ENCODE assay signal across 12 mouse cellular contexts in the genomic region with DNA sequence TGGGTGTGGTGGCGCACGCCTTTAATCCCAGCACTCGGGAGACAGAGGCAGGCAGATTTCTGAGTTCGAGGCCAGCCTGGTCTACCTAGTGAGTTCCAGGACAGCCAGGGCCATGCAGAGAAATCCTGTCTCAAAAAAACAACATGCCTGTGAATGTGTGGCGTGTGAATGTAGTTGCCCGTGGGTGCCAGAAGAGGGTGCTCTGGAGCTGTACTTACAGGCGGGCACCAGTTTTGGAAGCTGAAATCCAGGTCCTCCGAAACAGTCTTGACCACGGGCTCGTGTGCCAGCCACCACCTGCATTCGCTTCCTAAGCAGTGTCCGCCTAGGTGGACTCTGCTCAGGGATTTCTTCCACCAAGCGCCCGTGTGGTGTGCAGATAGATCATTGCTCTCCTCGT. TPM values are rescaled to one million over a fixed set of nuclear protein-coding genes. Genes with fewer than 3 reads are reported as not detected.
DNase-seq lines count a peak whose midpoint lies in the region; ATAC-seq and TF ChIP-seq lines count a peak whose summit lies in the region.
"Had no signal": no experiment of that assay in that cellular context is flagged by ENCODE, and none has a peak within 500 bp of the region (broad histone marks: within the 10 kb centered on the region; RNA-seq: fewer than 3 reads in every experiment).

No protein-coding gene starts in this region.

- H3K4me1 ChIP-seq in forebrain, embryonic 11.5 days (replicated peaks; ENCODE audit: control insufficient read depth, insufficient read depth, low read length) = no peaks in the 10 kb centered on the region
- H3K4me1 ChIP-seq in forebrain, embryonic 14.5 days (ENCODE audit: control insufficient read depth, insufficient read depth, low read length) = no peaks in the 10 kb centered on the region
- H3K4me1 ChIP-seq in midbrain, embryonic 10.5 days = no peaks in the 10 kb centered on the region
- no peaks in the 10 kb centered on the region for H3K4me1 ChIP-seq in midbrain, embryonic 16.5 days (ENCODE audit: control insufficient read depth, insufficient read depth, low read length)
- H3K4me1 ChIP-seq in stomach, postnatal 0 days (replicated peaks; ENCODE audit: control insufficient read depth, insufficient read depth) = no peaks in the 10 kb centered on the region
- H3K4me1 ChIP-seq: embryonic facial prominence, embryonic 13.5 days; hindbrain, embryonic 12.5 days had no signal

- no peaks in the 10 kb centered on the region for H3K9me3 ChIP-seq in forebrain, embryonic 11.5 days (ENCODE audit: control insufficient read depth, low read length)
- no peaks in the 10 kb centered on the region for H3K9me3 ChIP-seq in forebrain, embryonic 14.5 days (replicated peaks; ENCODE audit: control insufficient read depth, low read length)
- no peaks in the 10 kb centered on the region for H3K9me3 ChIP-seq in midbrain, embryonic 10.5 days (replicated peaks)
- H3K9me3 ChIP-seq in midbrain, embryonic 16.5 days (replicated peaks; ENCODE audit: control insufficient read depth, low read length, poor library complexity, severe bottlenecking) = no peaks in the 10 kb centered on the region
- H3K9me3 ChIP-seq in stomach, postnatal 0 days (ENCODE audit: control insufficient read depth, low read length) = no peaks in the 10 kb centered on the region
- H3K9me3 ChIP-seq: embryonic facial prominence, embryonic 13.5 days; hindbrain, embryonic 12.5 days had no signal

- H3K4me2 ChIP-seq in forebrain, embryonic 11.5 days (ENCODE audit: low read depth, low read length, severe bottlenecking) = no peak overlapping the region
- no peak overlapping the region for H3K4me2 ChIP-seq in forebrain, embryonic 14.5 days (ENCODE audit: low read length)
- no peak overlapping the region for H3K4me2 ChIP-seq in midbrain, embryonic 16.5 days (ENCODE audit: low read length)
- no peak overlapping the region for H3K4me2 ChIP-seq in stomach, postnatal 0 days (replicated peaks; ENCODE audit: low read depth)
- H3K4me2 ChIP-seq: embryonic facial prominence, embryonic 13.5 days; hindbrain, embryonic 12.5 days had no signal

- no peak for TF ChIP-seq EP300 in stomach, postnatal 0 days (optimal IDR thresholded peaks at IDR 0.05)

- peaks cover 39% of the 10 kb centered on the region for H3K36me3 ChIP-seq in forebrain, embryonic 11.5 days (ENCODE audit: control insufficient read depth, insufficient read depth, low read length)
- peaks cover 90% of the 10 kb centered on the region for H3K36me3 ChIP-seq in forebrain, embryonic 14.5 days (ENCODE audit: control insufficient read depth, insufficient read depth, low read length)
- H3K36me3 ChIP-seq in midbrain, embryonic 10.5 days = peaks cover 100% of the 10 kb centered on the region
- peaks cover 17% of the 10 kb centered on the region for H3K36me3 ChIP-seq in midbrain, embryonic 16.5 days (ENCODE audit: control insufficient read depth, insufficient read depth, low read length)
- peaks cover 28% of the 10 kb centered on the region for H3K36me3 ChIP-seq in stomach, postnatal 0 days (ENCODE audit: control insufficient read depth, insufficient read depth, low read length)

- peak; percentile 60 for DNase-seq in forebrain, embryonic 11.5 days (ENCODE audit: low spot score)
- DNase-seq in forebrain, embryonic 14.5 days (ENCODE audit: low spot score) = no peak
- peak; percentile 31 for DNase-seq in midbrain, embryonic 10.5 days (ENCODE audit: low spot score)
- DNase-seq in embryo, embryonic 11 days = peak; percentile 16
- DNase-seq in stomach, postnatal 0 days (ENCODE audit: low spot score) = no peak
- no peak for DNase-seq in heart, adult 9 months (ENCODE audit: low spot score in 2 of 2)
- no peak for DNase-seq in heart, adult 8-10 months (ENCODE audit: low spot score)

- H3K4me3 ChIP-seq in forebrain, embryonic 11.5 days (ENCODE audit: low read depth, low read length) = no peak overlapping the region
- H3K4me3 ChIP-seq in forebrain, embryonic 14.5 days (ENCODE audit: low read depth, low read length) = no peak overlapping the region
- H3K4me3 ChIP-seq in midbrain, embryonic 10.5 days = no peak overlapping the region
- no peak overlapping the region for H3K4me3 ChIP-seq in midbrain, embryonic 16.5 days (ENCODE audit: low read depth, low read length)
- H3K4me3 ChIP-seq in stomach, postnatal 0 days (ENCODE audit: low read depth, low read length) = no peak overlapping the region
- H3K4me3 ChIP-seq: embryonic facial prominence, embryonic 13.5 days; hindbrain, embryonic 12.5 days had no signal

- no peak for ATAC-seq in forebrain, embryonic 11.5 days (replicated peaks; ENCODE audit: low FRiP score)
- no peak for ATAC-seq in forebrain, embryonic 14.5 days
- ATAC-seq in midbrain, embryonic 16.5 days = no peak
- ATAC-seq in stomach, postnatal 0 days (ENCODE audit: low FRiP score, low TSS enrichment) = no peak
- ATAC-seq: Patski had no signal

- no peak overlapping the region for H3K27ac ChIP-seq in forebrain, embryonic 11.5 days (ENCODE audit: low read depth, low read length)
- H3K27ac ChIP-seq in forebrain, embryonic 14.5 days (ENCODE audit: low read depth, low read length) = no peak overlapping the region
- H3K27ac ChIP-seq in midbrain, embryonic 10.5 days (replicated peaks) = no peak overlapping the region
- H3K27ac ChIP-seq in midbrain, embryonic 16.5 days (ENCODE audit: low read length) = no peak overlapping the region
- H3K27ac ChIP-seq in stomach, postnatal 0 days (replicated peaks) = no peak overlapping the region
- H3K27ac ChIP-seq: embryonic facial prominence, embryonic 13.5 days; hindbrain, embryonic 12.5 days; macrophage had no signal

- no peaks in the 10 kb centered on the region for H3K27me3 ChIP-seq in forebrain, embryonic 11.5 days (ENCODE audit: control insufficient read depth, insufficient read depth, low read length)
- H3K27me3 ChIP-seq in forebrain, embryonic 14.5 days (replicated peaks; ENCODE audit: control insufficient read depth, insufficient read depth, low read length) = no peaks in the 10 kb centered on the region
- no peaks in the 10 kb centered on the region for H3K27me3 ChIP-seq in midbrain, embryonic 10.5 days (ENCODE audit: low read depth, poor library complexity, severe bottlenecking)
- no peaks in the 10 kb centered on the region for H3K27me3 ChIP-seq in midbrain, embryonic 16.5 days (ENCODE audit: control insufficient read depth, insufficient read depth, low read depth, low read length)
- H3K27me3 ChIP-seq in stomach, postnatal 0 days (ENCODE audit: control insufficient read depth, insufficient read depth, low read length) = no peaks in the 10 kb centered on the region
- H3K27me3 ChIP-seq: embryonic facial prominence, embryonic 13.5 days; hindbrain, embryonic 12.5 days; Patski had no signal

- no peak overlapping the region for H3K9ac ChIP-seq in forebrain, embryonic 11.5 days (ENCODE audit: low read length)
- H3K9ac ChIP-seq in forebrain, embryonic 14.5 days (ENCODE audit: low read length) = no peak overlapping the region
- H3K9ac ChIP-seq in midbrain, embryonic 16.5 days (ENCODE audit: low read depth, low read length) = no peak overlapping the region
- H3K9ac ChIP-seq in stomach, postnatal 0 days (ENCODE audit: low read length) = no peak overlapping the region
- H3K9ac ChIP-seq: embryonic facial prominence, embryonic 13.5 days; hindbrain, embryonic 12.5 days had no signal

- peak; percentile 61 for TF ChIP-seq CTCF in stomach, postnatal 0 days (IDR thresholded peaks at IDR 0.05; ENCODE audit: low read depth)

- WGBS in forebrain, embryonic 11.5 days = 95% methylated on average over 15 of the region's 15 CpGs
- 90% methylated on average over 15 of the region's 15 CpGs for WGBS in forebrain, embryonic 14.5 days
- 93% methylated on average over 15 of the region's 15 CpGs for WGBS in midbrain, embryonic 10.5 days
- 97% methylated on average over 15 of the region's 15 CpGs for WGBS in midbrain, embryonic 16.5 days
- WGBS in stomach, postnatal 0 days = 97% methylated on average over 15 of the region's 15 CpGs

RNA-seq across cellular contexts. Expression of a gene that starts 9.8 kb away (rescaled TPM):
- 157 and 167 TPM in 2 replicates for polyA plus RNA-seq in forebrain, embryonic 11.5 days (2014; fragmentation: Nextera tagmentation; extraction: Ambion mirVana)
- polyA plus RNA-seq in forebrain, embryonic 14.5 days (2014; fragmentation: Nextera tagmentation; extraction: Ambion mirVana) = 49.1 and 50.0 TPM in 2 replicates
- polyA plus RNA-seq in midbrain, embryonic 10.5 days (2016; fragmentation: Nextera tagmentation; extraction: Ambion mirVana) = 366 and 378 TPM in 2 replicates
- 110 and 131 TPM in 2 replicates for polyA plus RNA-seq in midbrain, embryonic 16.5 days (2015; fragmentation: Nextera tagmentation; extraction: Ambion mirVana)
- polyA plus RNA-seq in stomach, postnatal 0 days (2015; fragmentation: Nextera tagmentation; extraction: Ambion mirVana) = 60.4 and 67.2 TPM in 2 replicates
- 10 to 100 TPM; 76.7 to 95.7 (median 82.9) TPM for total RNA-seq in heart, adult 8-10 months (2022)

RNA-seq across cellular contexts. Expression of a gene that starts 34.3 kb away (rescaled TPM):
- 49.4 and 53.6 TPM in 2 replicates for polyA plus RNA-seq in forebrain, embryonic 11.5 days (2014; fragmentation: Nextera tagmentation; extraction: Ambion mirVana)
- polyA plus RNA-seq in forebrain, embryonic 14.5 days (2014; fragmentation: Nextera tagmentation; extraction: Ambion mirVana) = 15.5 and 19.9 TPM in 2 replicates
- 67.7 and 93.9 TPM in 2 replicates for polyA plus RNA-seq in midbrain, embryonic 10.5 days (2016; fragmentation: Nextera tagmentation; extraction: Ambion mirVana)
- 7.6 and 9.2 TPM in 2 replicates for polyA plus RNA-seq in midbrain, embryonic 16.5 days (2015; fragmentation: Nextera tagmentation; extraction: Ambion mirVana)
- polyA plus RNA-seq in stomach, postnatal 0 days (2015; fragmentation: Nextera tagmentation; extraction: Ambion mirVana) = 0.68 and 1.1 TPM in 2 replicates
- 100 to 1,000 TPM; 170 to 196 (median 181) TPM for total RNA-seq in heart, adult 8-10 months (2022)
- polyA plus RNA-seq: macrophage had no signal

RNA-seq across cellular contexts. Expression of a gene that starts 45.1 kb away (rescaled TPM):
- 29.7 and 33.3 TPM in 2 replicates for polyA plus RNA-seq in forebrain, embryonic 11.5 days (2014; fragmentation: Nextera tagmentation; extraction: Ambion mirVana)
- polyA plus RNA-seq in forebrain, embryonic 14.5 days (2014; fragmentation: Nextera tagmentation; extraction: Ambion mirVana) = 48.8 and 51.7 TPM in 2 replicates
- polyA plus RNA-seq in midbrain, embryonic 10.5 days (2016; fragmentation: Nextera tagmentation; extraction: Ambion mirVana) = 31.1 and 37.4 TPM in 2 replicates
- polyA plus RNA-seq in midbrain, embryonic 16.5 days (2015; fragmentation: Nextera tagmentation; extraction: Ambion mirVana) = 27.1 and 35.1 TPM in 2 replicates
- polyA plus RNA-seq in stomach, postnatal 0 days (2015; fragmentation: Nextera tagmentation; extraction: Ambion mirVana) = 33.4 and 37.6 TPM in 2 replicates
- total RNA-seq in heart, adult 8-10 months (2022) = 100 to 1,000 TPM; 102 to 115 (median 107) TPM

RNA-seq across cellular contexts. Expression of a gene that starts 47.0 kb away (rescaled TPM):
- polyA plus RNA-seq in forebrain, embryonic 11.5 days (2014; fragmentation: Nextera tagmentation; extraction: Ambion mirVana) = 7.5 and 10.3 TPM in 2 replicates
- polyA plus RNA-seq in forebrain, embryonic 14.5 days (2014; fragmentation: Nextera tagmentation; extraction: Ambion mirVana) = 13.1 and 15.4 TPM in 2 replicates
- polyA plus RNA-seq in midbrain, embryonic 10.5 days (2016; fragmentation: Nextera tagmentation; extraction: Ambion mirVana) = 8.1 and 9.6 TPM in 2 replicates
- polyA plus RNA-seq in midbrain, embryonic 16.5 days (2015; fragmentation: Nextera tagmentation; extraction: Ambion mirVana) = 18.2 and 18.5 TPM in 2 replicates
- 14.2 and 14.8 TPM in 2 replicates for polyA plus RNA-seq in stomach, postnatal 0 days (2015; fragmentation: Nextera tagmentation; extraction: Ambion mirVana)
- 10 to 100 TPM in 2 of 4 experiments, 1 to 10 TPM in 2; 6.3 to 12.0 (median 8.4) TPM for total RNA-seq in heart, adult 8-10 months (2022)

RNA-seq across cellular contexts. Expression of a gene that starts 56.8 kb away (rescaled TPM):
- 5.8 and 7.7 TPM in 2 replicates for polyA plus RNA-seq in forebrain, embryonic 11.5 days (2014; fragmentation: Nextera tagmentation; extraction: Ambion mirVana)
- polyA plus RNA-seq in forebrain, embryonic 14.5 days (2014; fragmentation: Nextera tagmentation; extraction: Ambion mirVana) = 2.7 and 2.8 TPM in 2 replicates
- polyA plus RNA-seq in midbrain, embryonic 10.5 days (2016; fragmentation: Nextera tagmentation; extraction: Ambion mirVana) = 7.9 and 12.3 TPM in 2 replicates
- polyA plus RNA-seq in midbrain, embryonic 16.5 days (2015; fragmentation: Nextera tagmentation; extraction: Ambion mirVana) = 4.8 and 5.2 TPM in 2 replicates
- 2.3 and 3.2 TPM in 2 replicates for polyA plus RNA-seq in stomach, postnatal 0 days (2015; fragmentation: Nextera tagmentation; extraction: Ambion mirVana)
- total RNA-seq in heart, adult 8-10 months (2022) = 10 to 100 TPM; 12.0 to 58.8 (median 26.9) TPM

Comparison
In these comparisons a context has a peak if more than half of its experiments do, and no peak if none do; other contexts are left out.
1. DNase-seq: peak in forebrain, embryonic 11.5 days (single experiment), midbrain, embryonic 10.5 days (single experiment) and embryo, embryonic 11 days (single experiment); none in forebrain, embryonic 14.5 days (single experiment), stomach, postnatal 0 days (single experiment), heart, adult 9 months (0 of 2) and heart, adult 8-10 months (single experiment).